18 mouse cellular contexts compared by ENCODE assay signal in genomic region chr17:3286123-3286825, GRCm38 (mm10). TPM values are rescaled to one million over a fixed set of nuclear protein-coding genes. Genes with fewer than 3 reads are reported as not detected.
DNase-seq lines count a peak whose midpoint lies in the region; ATAC-seq and TF ChIP-seq lines count a peak whose summit lies in the region.
"Had no signal": no experiment of that assay in that cellular context is flagged by ENCODE, and none has a peak within 500 bp of the region (broad histone marks: within the 10 kb centered on the region; RNA-seq: fewer than 3 reads in every experiment).

No protein-coding gene starts in this region.

- ATAC-seq in lung, postnatal 0 days = peak; percentile 81
- no peak for ATAC-seq in embryonic facial prominence, embryonic 13.5 days (ENCODE audit: insufficient number of reproducible peaks, insufficient read depth, low FRiP score, low TSS enrichment, low read depth)
- ATAC-seq in intestine, embryonic 15.5 days = peak; percentile 69
- ATAC-seq in limb, embryonic 15.5 days (ENCODE audit: insufficient number of reproducible peaks, low FRiP score, low TSS enrichment, low read depth) = no peak
- ATAC-seq: liver, embryonic 12.5 days; midbrain, embryonic 15.5 days; Patski had no signal

- H3K4me3 ChIP-seq in lung, postnatal 0 days (ENCODE audit: low read depth, low read length) = no peak overlapping the region
- no peak overlapping the region for H3K4me3 ChIP-seq in embryonic facial prominence, embryonic 13.5 days
- no peak overlapping the region for H3K4me3 ChIP-seq in intestine, embryonic 15.5 days (replicated peaks)
- no peak overlapping the region for H3K4me3 ChIP-seq in limb, embryonic 15.5 days
- H3K4me3 ChIP-seq: forebrain, embryonic 13.5 days; heart, embryonic 12.5 days; liver, embryonic 12.5 days; midbrain, embryonic 15.5 days had no signal

- TF ChIP-seq CTCF in lung, postnatal 0 days (IDR thresholded peaks at IDR 0.05) = no peak

- H3K27me3 ChIP-seq in lung, postnatal 0 days (replicated peaks; ENCODE audit: insufficient read depth, low read length) = no peaks in the 10 kb centered on the region
- H3K27me3 ChIP-seq in embryonic facial prominence, embryonic 13.5 days = no peaks in the 10 kb centered on the region
- no peaks in the 10 kb centered on the region for H3K27me3 ChIP-seq in intestine, embryonic 15.5 days (replicated peaks)
- no peaks in the 10 kb centered on the region for H3K27me3 ChIP-seq in limb, embryonic 15.5 days
- H3K27me3 ChIP-seq: forebrain, embryonic 13.5 days; heart, embryonic 12.5 days; liver, embryonic 12.5 days; midbrain, embryonic 15.5 days; Patski had no signal

- 44% methylated on average over 8 of the region's 8 CpGs for WGBS in lung, postnatal 0 days
- 71% methylated on average over 8 of the region's 8 CpGs for WGBS in embryonic facial prominence, embryonic 13.5 days
- 51% methylated on average over 8 of the region's 8 CpGs for WGBS in intestine, embryonic 15.5 days
- 58% methylated on average over 8 of the region's 8 CpGs for WGBS in limb, embryonic 15.5 days

- DNase-seq in lung, postnatal 0 days (ENCODE audit: low spot score) = peak; percentile 63
- no peak for DNase-seq in lung, postnatal 10 days
- DNase-seq in adrenal gland, postnatal 14 days = no peak
- DNase-seq in gastrocnemius, postnatal 14 days = no peak
- no peak for DNase-seq in spleen, postnatal 10 days (ENCODE audit: low spot score in 2 of 2)
- DNase-seq: kidney, adult 11 months; kidney, postnatal 10 days; right cerebral cortex, postnatal 25 days; thymus, postnatal 4 days had no signal

- no peaks in the 10 kb centered on the region for H3K9me3 ChIP-seq in lung, postnatal 0 days (ENCODE audit: low read length)
- H3K9me3 ChIP-seq in embryonic facial prominence, embryonic 13.5 days = no peaks in the 10 kb centered on the region
- H3K9me3 ChIP-seq in intestine, embryonic 15.5 days = no peaks in the 10 kb centered on the region
- H3K9me3 ChIP-seq in limb, embryonic 15.5 days = no peaks in the 10 kb centered on the region
- H3K9me3 ChIP-seq: forebrain, embryonic 13.5 days; liver, embryonic 12.5 days; midbrain, embryonic 15.5 days had no signal

- H3K27ac ChIP-seq in lung, postnatal 0 days (ENCODE audit: low read length) = no peak overlapping the region
- peak overlapping the region; percentile 90; the same call in 1 of the 2 replicates for H3K27ac ChIP-seq in embryonic facial prominence, embryonic 13.5 days
- H3K27ac ChIP-seq in intestine, embryonic 15.5 days = no peak overlapping the region
- peak overlapping the region; percentile 84 for H3K27ac ChIP-seq in limb, embryonic 15.5 days
- H3K27ac ChIP-seq: liver, embryonic 12.5 days; macrophage had no signal

- H3K4me1 ChIP-seq in lung, postnatal 0 days (ENCODE audit: insufficient read depth, low read depth, low read length) = no peaks in the 10 kb centered on the region
- peaks cover 41% of the 10 kb centered on the region for H3K4me1 ChIP-seq in embryonic facial prominence, embryonic 13.5 days
- peaks cover 8% of the 10 kb centered on the region for H3K4me1 ChIP-seq in intestine, embryonic 15.5 days (replicated peaks)
- peaks cover 39% of the 10 kb centered on the region for H3K4me1 ChIP-seq in limb, embryonic 15.5 days
- H3K4me1 ChIP-seq: liver, embryonic 12.5 days had no signal

- peak; percentile 43; the same call in 1 of the 2 replicates for TF ChIP-seq EP300 in lung, postnatal 0 days (IDR thresholded peaks at IDR 0.05)

- intact Hi-C loops in gastrocnemius, postnatal 14 days (cut with DNase I; ENCODE audit: low total_unique reads) = no loop called here

- no peak overlapping the region for H3K4me2 ChIP-seq in lung, postnatal 0 days (replicated peaks; ENCODE audit: low read depth, low read length)
- H3K4me2 ChIP-seq in embryonic facial prominence, embryonic 13.5 days = no peak overlapping the region
- no peak overlapping the region for H3K4me2 ChIP-seq in intestine, embryonic 15.5 days (replicated peaks)
- no peak overlapping the region for H3K4me2 ChIP-seq in limb, embryonic 15.5 days
- H3K4me2 ChIP-seq: forebrain, embryonic 13.5 days; heart, embryonic 12.5 days; liver, embryonic 12.5 days; midbrain, embryonic 15.5 days had no signal

- no peak overlapping the region for H3K9ac ChIP-seq in lung, postnatal 0 days (replicated peaks; ENCODE audit: low read depth)
- no peak overlapping the region for H3K9ac ChIP-seq in embryonic facial prominence, embryonic 13.5 days
- H3K9ac ChIP-seq in intestine, embryonic 15.5 days = no peak overlapping the region
- no peak overlapping the region for H3K9ac ChIP-seq in limb, embryonic 15.5 days
- H3K9ac ChIP-seq: heart, embryonic 12.5 days; liver, embryonic 12.5 days; midbrain, embryonic 15.5 days had no signal

- H3K36me3 ChIP-seq in lung, postnatal 0 days (ENCODE audit: insufficient read depth, low read length) = no peaks in the 10 kb centered on the region
- H3K36me3 ChIP-seq in embryonic facial prominence, embryonic 13.5 days = no peaks in the 10 kb centered on the region
- no peaks in the 10 kb centered on the region for H3K36me3 ChIP-seq in intestine, embryonic 15.5 days
- H3K36me3 ChIP-seq in limb, embryonic 15.5 days = no peaks in the 10 kb centered on the region
- H3K36me3 ChIP-seq: heart, embryonic 12.5 days; liver, embryonic 12.5 days; midbrain, embryonic 15.5 days had no signal

RNA-seq across cellular contexts. Expression of gene Tiam2, which starts 40.1 kb away (rescaled TPM):
- 2.4 and 4.2 TPM in 2 replicates for polyA plus RNA-seq in lung, postnatal 0 days (2015; fragmentation: Nextera tagmentation; extraction: Ambion mirVana)
- polyA plus RNA-seq in embryonic facial prominence, embryonic 13.5 days (2015; fragmentation: Nextera tagmentation; extraction: Ambion mirVana) = 25.2 and 31.8 TPM in 2 replicates
- 3.4 and 3.8 TPM in 2 replicates for polyA plus RNA-seq in intestine, embryonic 15.5 days (2015; fragmentation: Nextera tagmentation; extraction: Ambion mirVana)
- 17.8 and 19.2 TPM in 2 replicates for polyA plus RNA-seq in limb, embryonic 15.5 days (2015; fragmentation: Nextera tagmentation; extraction: Ambion mirVana)
- total RNA-seq in adrenal gland, postnatal 14 days (2021) = 14.6 and 18.6 TPM in 2 replicates
- total RNA-seq in gastrocnemius, postnatal 14 days (2021) = 1 to 10 TPM; 3.1 to 3.9 TPM

Comparison
In these comparisons a context has a peak if more than half of its experiments do, and no peak if none do; other contexts are left out.
1. ATAC-seq: peak in lung, postnatal 0 days (single experiment) and intestine, embryonic 15.5 days (single experiment); none in embryonic facial prominence, embryonic 13.5 days (single experiment) and limb, embryonic 15.5 days (single experiment).
2. H3K27ac ChIP-seq: peak in embryonic facial prominence, embryonic 13.5 days (single experiment) and limb, embryonic 15.5 days (single experiment); none in lung, postnatal 0 days (single experiment) and intestine, embryonic 15.5 days (single experiment).